Mouse (Mus musculus): Measurements from ENCODE around the gene Arl16. TPM values are rescaled to one million over a fixed set of nuclear protein-coding genes. Genes with fewer than 3 reads are reported as not detected.

The Arl16 gene
- polyA plus RNA-seq, 1 experiment = 26.4 TPM

- H3K4me3 ChIP-seq (ENCODE audit: insufficient read depth, poor library complexity, severe bottlenecking) = peak overlapping the region; percentile 100
- H3K27me3 ChIP-seq (ENCODE audit: control insufficient read depth, insufficient read depth, insufficient read length) = no peaks in the 10 kb centered on the region
- peaks cover 38% of the 10 kb centered on the region for H3K79me2 ChIP-seq (ENCODE audit: control insufficient read depth, insufficient read depth)
- H3K36me3 ChIP-seq (ENCODE audit: control insufficient read depth, insufficient read depth) = peaks cover 79% of the 10 kb centered on the region
- H3ac ChIP-seq (ENCODE audit: control insufficient read depth, insufficient read length, low read depth) = peak overlapping the region; percentile 98
- TF ChIP-seq USF1 (IDR thresholded peaks at IDR 0.05; ENCODE audit: low read depth) (no peak), MYOG (IDR thresholded peaks at IDR 0.05; ENCODE audit: control insufficient read depth, extremely low read depth, insufficient read length) (no peak)
- peaks cover 26% of the 10 kb centered on the region for H3K79me3 ChIP-seq (ENCODE audit: low read depth)
Observed at GRCm38 (mm10) chr11:120485251-120485650, 17.8 kb upstream of the Arl16 start.

GRCm38 (mm10) chr11:120484265-120484981 lies 17.0 kb upstream of the Arl16 start, which contains the start of gene Mrpl12:
Mrpl12 (plus strand) TSS chr11:120484613.
- peaks cover 38% of the 10 kb centered on the region for H3K79me2 ChIP-seq (ENCODE audit: control insufficient read depth, insufficient read depth)

GRCm38 (mm10) chr11:120483448-120483934 lies 16.1 kb upstream of the Arl16 start:
- Histone ChIP-seq H3ac (ENCODE audit: control insufficient read depth, insufficient read length, low read depth) (peak overlapping the region; percentile 56), H3K79me3 (ENCODE audit: low read depth) (peaks cover 26% of the 10 kb centered on the region), H3K36me3 (ENCODE audit: control insufficient read depth, insufficient read depth) (peaks cover 80% of the 10 kb centered on the region), H3K4me3 (ENCODE audit: insufficient read depth, poor library complexity, severe bottlenecking) (peak overlapping the region; percentile 100), H3K27me3 (ENCODE audit: control insufficient read depth, insufficient read depth, insufficient read length) (no peaks in the 10 kb centered on the region), H3K79me2 (ENCODE audit: control insufficient read depth, insufficient read depth) (peaks cover 38% of the 10 kb centered on the region)
- TF ChIP-seq CEBPB (IDR thresholded peaks at IDR 0.05; ENCODE audit: low read depth) (no peak), FOSL1 (IDR thresholded peaks at IDR 0.05; ENCODE audit: insufficient read depth, low read length, poor library complexity, severe bottlenecking) (no peak), MAX (IDR thresholded peaks at IDR 0.05) (no peak), MYOG (IDR thresholded peaks at IDR 0.05; ENCODE audit: control insufficient read depth, extremely low read depth, insufficient read length) (no peak), MYOD1 (IDR thresholded peaks at IDR 0.05; ENCODE audit: control insufficient read depth, insufficient read length, low read depth) (no peak), USF1 (IDR thresholded peaks at IDR 0.05; ENCODE audit: low read depth) (no peak), CTCF (IDR thresholded peaks at IDR 0.05; ENCODE audit: control insufficient read depth, insufficient read depth, insufficient read length) (no peak)

More at GRCm38 (mm10) chr11:120484265-120484981, 17.0 kb upstream of the Arl16 start, which contains the start of gene Mrpl12:
- Histone ChIP-seq H3ac (ENCODE audit: control insufficient read depth, insufficient read length, low read depth) (peak within 1 kb of the TSS; percentile 98), H3K4me3 (ENCODE audit: insufficient read depth, poor library complexity, severe bottlenecking) (peak within 1 kb of the TSS; percentile 100), H3K79me3 (ENCODE audit: low read depth) (peaks cover 26% of the 10 kb centered on the region), H3K27me3 (ENCODE audit: control insufficient read depth, insufficient read depth, insufficient read length) (no peaks in the 10 kb centered on the region), H3K36me3 (ENCODE audit: control insufficient read depth, insufficient read depth) (peaks cover 78% of the 10 kb centered on the region)
- TF ChIP-seq USF1 (IDR thresholded peaks at IDR 0.05; ENCODE audit: low read depth) (peak; percentile 9), MAX (IDR thresholded peaks at IDR 0.05) (peak; percentile 96), MYOD1 (IDR thresholded peaks at IDR 0.05; ENCODE audit: control insufficient read depth, insufficient read length, low read depth) (no peak)

GRCm38 (mm10) chr11:120472052-120472451 lies 4.6 kb upstream of the Arl16 start:
- no peak overlapping the region for H3K4me3 ChIP-seq (ENCODE audit: insufficient read depth, poor library complexity, severe bottlenecking)
- H3ac ChIP-seq (ENCODE audit: control insufficient read depth, insufficient read length, low read depth) = no peak overlapping the region
- no peaks in the 10 kb centered on the region for H3K27me3 ChIP-seq (ENCODE audit: control insufficient read depth, insufficient read depth, insufficient read length)
- peaks cover 20% of the 10 kb centered on the region for H3K79me2 ChIP-seq (ENCODE audit: control insufficient read depth, insufficient read depth)
- peaks cover 66% of the 10 kb centered on the region for H3K36me3 ChIP-seq (ENCODE audit: control insufficient read depth, insufficient read depth)
- no peak for TF ChIP-seq MYOD1 (IDR thresholded peaks at IDR 0.05; ENCODE audit: control insufficient read depth, insufficient read length, low read depth)
- no peak for TF ChIP-seq MAX (IDR thresholded peaks at IDR 0.05)
- no peak for TF ChIP-seq MYOG (IDR thresholded peaks at IDR 0.05; ENCODE audit: control insufficient read depth, extremely low read depth, insufficient read length)
- no peak for TF ChIP-seq FOSL1 (IDR thresholded peaks at IDR 0.05; ENCODE audit: insufficient read depth, low read length, poor library complexity, severe bottlenecking)
- TF ChIP-seq CEBPB (IDR thresholded peaks at IDR 0.05; ENCODE audit: low read depth) = no peak
- TF ChIP-seq CTCF (IDR thresholded peaks at IDR 0.05; ENCODE audit: control insufficient read depth, insufficient read depth, insufficient read length) = no peak
- TF ChIP-seq USF1 (IDR thresholded peaks at IDR 0.05; ENCODE audit: low read depth) = no peak
- H3K79me3 ChIP-seq (ENCODE audit: low read depth) = peaks cover 18% of the 10 kb centered on the region

- no peaks in the 10 kb centered on the region for H3K27me3 ChIP-seq (ENCODE audit: control insufficient read depth, insufficient read depth, insufficient read length)
- TF ChIP-seq CEBPB (IDR thresholded peaks at IDR 0.05; ENCODE audit: low read depth) = no peak
- no peak for TF ChIP-seq MYOD1 (IDR thresholded peaks at IDR 0.05; ENCODE audit: control insufficient read depth, insufficient read length, low read depth)
- no peak for TF ChIP-seq CTCF (IDR thresholded peaks at IDR 0.05; ENCODE audit: control insufficient read depth, insufficient read depth, insufficient read length)
- TF ChIP-seq USF1 (IDR thresholded peaks at IDR 0.05; ENCODE audit: low read depth) = no peak
- TF ChIP-seq MAX (IDR thresholded peaks at IDR 0.05) = no peak
- TF ChIP-seq FOSL1 (IDR thresholded peaks at IDR 0.05; ENCODE audit: insufficient read depth, low read length, poor library complexity, severe bottlenecking) = no peak
- no peak for TF ChIP-seq MYOG (IDR thresholded peaks at IDR 0.05; ENCODE audit: control insufficient read depth, extremely low read depth, insufficient read length)
- H3K36me3 ChIP-seq (ENCODE audit: control insufficient read depth, insufficient read depth) = peaks cover 46% of the 10 kb centered on the region
- peak overlapping the region; percentile 94 for H3K4me3 ChIP-seq (ENCODE audit: insufficient read depth, poor library complexity, severe bottlenecking)
- H3ac ChIP-seq (ENCODE audit: control insufficient read depth, insufficient read length, low read depth) = peak overlapping the region; percentile 97
- H3K79me2 ChIP-seq (ENCODE audit: control insufficient read depth, insufficient read depth) = peaks cover 34% of the 10 kb centered on the region
- peaks cover 29% of the 10 kb centered on the region for H3K79me3 ChIP-seq (ENCODE audit: low read depth)
Observed at GRCm38 (mm10) chr11:120467736-120468092, 307 bp upstream of the Arl16 start.

- Histone ChIP-seq H3K79me2 (ENCODE audit: control insufficient read depth, insufficient read depth) (peaks cover 41% of the 10 kb centered on the region), H3K36me3 (ENCODE audit: control insufficient read depth, insufficient read depth) (peaks cover 50% of the 10 kb centered on the region), H3ac (ENCODE audit: control insufficient read depth, insufficient read length, low read depth) (no peak overlapping the region), H3K4me3 (ENCODE audit: insufficient read depth, poor library complexity, severe bottlenecking) (peak overlapping the region; percentile 94), H3K27me3 (ENCODE audit: control insufficient read depth, insufficient read depth, insufficient read length) (no peaks in the 10 kb centered on the region), H3K79me3 (ENCODE audit: low read depth) (peaks cover 33% of the 10 kb centered on the region)
- no peak for TF ChIP-seq CTCF (IDR thresholded peaks at IDR 0.05; ENCODE audit: control insufficient read depth, insufficient read depth, insufficient read length)
- no peak for TF ChIP-seq CEBPB (IDR thresholded peaks at IDR 0.05; ENCODE audit: low read depth)
- TF ChIP-seq MYOG (IDR thresholded peaks at IDR 0.05; ENCODE audit: control insufficient read depth, extremely low read depth, insufficient read length) = no peak
- TF ChIP-seq USF1 (IDR thresholded peaks at IDR 0.05; ENCODE audit: low read depth) = no peak
- TF ChIP-seq MAX (IDR thresholded peaks at IDR 0.05) = no peak
- TF ChIP-seq MYOD1 (IDR thresholded peaks at IDR 0.05; ENCODE audit: control insufficient read depth, insufficient read length, low read depth) = no peak
- TF ChIP-seq FOSL1 (IDR thresholded peaks at IDR 0.05; ENCODE audit: insufficient read depth, low read length, poor library complexity, severe bottlenecking) = no peak
Observed at GRCm38 (mm10) chr11:120465521-120465920, 1.9 kb downstream of the Arl16 start.

All from C2C12 (cell line).